Mouse (Mus musculus) erythroblast, embryonic 14.5 days (primary cell): ENCODE data around the gene Wdr54.

ENCODE experiments used
- GATA1 ChIP-seq: IDR thresholded peaks from 2 replicates; pipeline ENCODE4 v1.6.1; 2012; ENCODE audit warnings: low read length, inconsistent platforms, mixed read lengths
- TAL1 ChIP-seq: IDR thresholded peaks from 3 replicates; pipeline ENCODE4 v1.6.1; 2012; ENCODE audit warnings: low read length, inconsistent platforms, mixed read lengths

- TF ChIP-seq TAL1 (no peak), GATA1 (no peak)
Measured at GRCm38 (mm10) chr6:83142211-83142731, 13.9 kb downstream of the Wdr54 start.
